Comparison of ENCODE assay signal across 13 mouse cellular contexts in genomic region chr15:85703858-85704257, GRCm38 (mm10). TPM values are rescaled to one million over a fixed set of nuclear protein-coding genes. Genes with fewer than 3 reads are reported as not detected.
DNase-seq lines count a peak whose midpoint lies in the region; ATAC-seq and TF ChIP-seq lines count a peak whose summit lies in the region.
"Had no signal": no experiment of that assay in that cellular context is flagged by ENCODE, and none has a peak within 500 bp of the region (broad histone marks: within the 10 kb centered on the region; RNA-seq: fewer than 3 reads in every experiment).

No protein-coding gene starts in this region.

- TF ChIP-seq CTCF in cerebellum, adult 2 months (IDR thresholded peaks at IDR 0.05; ENCODE audit: borderline replicate concordance, insufficient read depth, low read depth, low read length) = no peak
- TF ChIP-seq CTCF in intestine, postnatal 0 days (IDR thresholded peaks at IDR 0.05; ENCODE audit: low read depth) = peak; percentile 39
- peak; percentile 17; the same call in 1 of the 2 replicates for TF ChIP-seq CTCF in lung, embryonic 14.5 days (IDR thresholded peaks at IDR 0.05; ENCODE audit: low read depth)
- 0 out of 2 replicates have a peak, but pooled peaks have one; percentile 14 for TF ChIP-seq CTCF in olfactory bulb, adult 2 months (IDR thresholded peaks at IDR 0.05; ENCODE audit: insufficient read depth, low read depth, low read length)

- H3K27ac ChIP-seq in cerebellum, adult 2 months (ENCODE audit: insufficient read depth, low read length) = peak overlapping the region; percentile 11
- H3K27ac ChIP-seq in intestine, postnatal 0 days (ENCODE audit: low read depth, low read length) = no peak overlapping the region
- H3K27ac ChIP-seq in intestine, embryonic 15.5 days = no peak overlapping the region
- H3K27ac ChIP-seq in lung, embryonic 14.5 days (ENCODE audit: low read depth) = no peak overlapping the region
- H3K27ac ChIP-seq in olfactory bulb, adult 2 months (ENCODE audit: insufficient read depth, low read depth, low read length) = peak overlapping the region; percentile 76
- H3K27ac ChIP-seq: embryonic facial prominence, embryonic 12.5 days; forebrain, embryonic 12.5 days; lung, embryonic 15.5 days had no signal

- TF ChIP-seq POLR2A in cerebellum, adult 2 months (IDR thresholded peaks at IDR 0.05; ENCODE audit: borderline replicate concordance, insufficient read depth, low read length) = no peak
- no peak for TF ChIP-seq POLR2A in olfactory bulb, adult 2 months (IDR thresholded peaks at IDR 0.05; ENCODE audit: insufficient read depth, low read depth, low read length)

- ATAC-seq in cerebellum, adult (ENCODE audit: insufficient number of reproducible peaks, low FRiP score, low TSS enrichment) = no peak
- no peak for ATAC-seq in intestine, postnatal 0 days
- no peak for ATAC-seq in intestine, embryonic 15.5 days
- no peak for ATAC-seq in lung, embryonic 14.5 days (ENCODE audit: insufficient read depth)

- peaks cover 72% of the 10 kb centered on the region for H3K4me1 ChIP-seq in cerebellum, adult 2 months (ENCODE audit: control insufficient read depth, insufficient read depth, low read length)
- no peaks in the 10 kb centered on the region for H3K4me1 ChIP-seq in intestine, postnatal 0 days (replicated peaks; ENCODE audit: control insufficient read depth, insufficient read depth, low read length)
- peaks cover 5% of the 10 kb centered on the region; the same call in 1 of the 2 replicates for H3K4me1 ChIP-seq in intestine, embryonic 15.5 days (replicated peaks)
- no peaks in the 10 kb centered on the region for H3K4me1 ChIP-seq in lung, embryonic 14.5 days (ENCODE audit: insufficient read depth)
- H3K4me1 ChIP-seq in olfactory bulb, adult 2 months (ENCODE audit: control insufficient read depth, insufficient read depth, low read length) = peaks cover 76% of the 10 kb centered on the region

- no peak for DNase-seq in cerebellum, adult 2 months
- no peak for DNase-seq in lung, embryonic 14.5 days
- no peak for DNase-seq in lung, postnatal 25 days (ENCODE audit: low spot score)
- DNase-seq in urinary bladder, adult 2 months (ENCODE audit: low spot score) = no peak
- DNase-seq: right cerebral cortex, adult 18-20 months had no signal

- no peaks in the 10 kb centered on the region for H3K9me3 ChIP-seq in intestine, postnatal 0 days (ENCODE audit: control insufficient read depth)
- no peaks in the 10 kb centered on the region for H3K9me3 ChIP-seq in intestine, embryonic 15.5 days
- H3K9me3 ChIP-seq in lung, embryonic 14.5 days (ENCODE audit: low read depth, low read length) = no peaks in the 10 kb centered on the region
- H3K9me3 ChIP-seq: embryonic facial prominence, embryonic 12.5 days; forebrain, embryonic 12.5 days; lung, embryonic 15.5 days; neural tube, embryonic 12.5 days had no signal

- H3K4me2 ChIP-seq in intestine, postnatal 0 days (replicated peaks; ENCODE audit: low read depth) = no peak overlapping the region
- H3K4me2 ChIP-seq in intestine, embryonic 15.5 days (replicated peaks) = no peak overlapping the region
- no peak overlapping the region for H3K4me2 ChIP-seq in lung, embryonic 14.5 days
- H3K4me2 ChIP-seq: embryonic facial prominence, embryonic 12.5 days; forebrain, embryonic 12.5 days; lung, embryonic 15.5 days; neural tube, embryonic 12.5 days had no signal

- H3K36me3 ChIP-seq in intestine, postnatal 0 days (ENCODE audit: control insufficient read depth, insufficient read depth) = peaks cover 62% of the 10 kb centered on the region
- H3K36me3 ChIP-seq in intestine, embryonic 15.5 days = peaks cover 24% of the 10 kb centered on the region; the same call in 1 of the 2 replicates
- H3K36me3 ChIP-seq in lung, embryonic 14.5 days (ENCODE audit: insufficient read depth) = peaks cover 89% of the 10 kb centered on the region

- no peak overlapping the region for H3K4me3 ChIP-seq in cerebellum, adult 2 months (replicated peaks; ENCODE audit: insufficient read depth, low read depth, low read length)
- no peak overlapping the region for H3K4me3 ChIP-seq in intestine, postnatal 0 days (ENCODE audit: low read depth, low read length)
- H3K4me3 ChIP-seq in intestine, embryonic 15.5 days (replicated peaks) = no peak overlapping the region
- no peak overlapping the region for H3K4me3 ChIP-seq in lung, embryonic 14.5 days (ENCODE audit: low read depth, low read length)
- H3K4me3 ChIP-seq in olfactory bulb, adult 2 months (ENCODE audit: insufficient read depth, low read depth, low read length) = no peak overlapping the region
- H3K4me3 ChIP-seq: embryonic facial prominence, embryonic 12.5 days; forebrain, embryonic 12.5 days; lung, embryonic 15.5 days; neural tube, embryonic 12.5 days had no signal

- 85% methylated on average over 4 of the region's 4 CpGs for WGBS in cerebellum, adult 2 months
- WGBS in intestine, postnatal 0 days = 97% methylated on average over 4 of the region's 4 CpGs
- WGBS in intestine, embryonic 15.5 days = 94% methylated on average over 4 of the region's 4 CpGs
- WGBS in lung, embryonic 14.5 days = 87% methylated on average over 4 of the region's 4 CpGs
- 62% methylated on average over 4 of the region's 4 CpGs for WGBS in olfactory bulb, adult 2 months

- no peak overlapping the region for H3K9ac ChIP-seq in intestine, postnatal 0 days (ENCODE audit: low read depth, low read length)
- no peak overlapping the region for H3K9ac ChIP-seq in intestine, embryonic 15.5 days
- no peak overlapping the region for H3K9ac ChIP-seq in lung, embryonic 14.5 days
- H3K9ac ChIP-seq: embryonic facial prominence, embryonic 12.5 days; forebrain, embryonic 12.5 days; lung, embryonic 15.5 days; neural tube, embryonic 12.5 days had no signal

- H3K27me3 ChIP-seq in cerebellum, adult 2 months (ENCODE audit: control insufficient read depth, insufficient read depth, low read length) = no peaks in the 10 kb centered on the region
- H3K27me3 ChIP-seq in intestine, postnatal 0 days (replicated peaks; ENCODE audit: control insufficient read depth, insufficient read depth, low read length) = no peaks in the 10 kb centered on the region
- H3K27me3 ChIP-seq in intestine, embryonic 15.5 days (replicated peaks) = no peaks in the 10 kb centered on the region
- H3K27me3 ChIP-seq in lung, embryonic 14.5 days (ENCODE audit: insufficient read depth, low read length) = no peaks in the 10 kb centered on the region
- H3K27me3 ChIP-seq: embryonic facial prominence, embryonic 12.5 days; forebrain, embryonic 12.5 days; lung, embryonic 15.5 days had no signal

RNA-seq across cellular contexts. Expression of gene Ppara, which starts 30.9 kb away (rescaled TPM):
- 1.1 and 1.5 TPM in 2 replicates for polyA plus RNA-seq in cerebellum, adult 2 months (2012; rRNA removed)
- 14.3 and 21.0 TPM in 2 replicates for polyA plus RNA-seq in intestine, postnatal 0 days (2015; fragmentation: Nextera tagmentation; extraction: Ambion mirVana)
- polyA plus RNA-seq in intestine, embryonic 15.5 days (2015; fragmentation: Nextera tagmentation; extraction: Ambion mirVana) = 18.2 and 19.5 TPM in 2 replicates
- polyA plus RNA-seq in lung, embryonic 14.5 days (2014; fragmentation: Nextera tagmentation; extraction: Ambion mirVana) = 2.7 and 3.3 TPM in 2 replicates
- not detected in 2 replicates for polyA plus RNA-seq in olfactory bulb, adult 2 months (2012; ENCODE audit: insufficient read depth, insufficient read length, low replicate concordance, missing spikeins)
- polyA plus RNA-seq in urinary bladder, adult 2 months (2012; rRNA removed) = 6.9 and 7.8 TPM in 2 replicates

Comparison
In these comparisons a context has a peak if more than half of its experiments do, and no peak if none do; other contexts are left out.
1. H3K27ac ChIP-seq: peak in cerebellum, adult 2 months (single experiment) and olfactory bulb, adult 2 months (single experiment); none in intestine, postnatal 0 days (single experiment), intestine, embryonic 15.5 days (single experiment) and lung, embryonic 14.5 days (single experiment).